Mouse (Mus musculus): ENCODE results near the gene Ice2. TPM values are rescaled to one million over a fixed set of nuclear protein-coding genes. Genes with fewer than 3 reads are reported as not detected.

Gene Ice2
- polyA plus RNA-seq, 1 experiment from 2014 or later, result 12.8 TPM

DNA sequence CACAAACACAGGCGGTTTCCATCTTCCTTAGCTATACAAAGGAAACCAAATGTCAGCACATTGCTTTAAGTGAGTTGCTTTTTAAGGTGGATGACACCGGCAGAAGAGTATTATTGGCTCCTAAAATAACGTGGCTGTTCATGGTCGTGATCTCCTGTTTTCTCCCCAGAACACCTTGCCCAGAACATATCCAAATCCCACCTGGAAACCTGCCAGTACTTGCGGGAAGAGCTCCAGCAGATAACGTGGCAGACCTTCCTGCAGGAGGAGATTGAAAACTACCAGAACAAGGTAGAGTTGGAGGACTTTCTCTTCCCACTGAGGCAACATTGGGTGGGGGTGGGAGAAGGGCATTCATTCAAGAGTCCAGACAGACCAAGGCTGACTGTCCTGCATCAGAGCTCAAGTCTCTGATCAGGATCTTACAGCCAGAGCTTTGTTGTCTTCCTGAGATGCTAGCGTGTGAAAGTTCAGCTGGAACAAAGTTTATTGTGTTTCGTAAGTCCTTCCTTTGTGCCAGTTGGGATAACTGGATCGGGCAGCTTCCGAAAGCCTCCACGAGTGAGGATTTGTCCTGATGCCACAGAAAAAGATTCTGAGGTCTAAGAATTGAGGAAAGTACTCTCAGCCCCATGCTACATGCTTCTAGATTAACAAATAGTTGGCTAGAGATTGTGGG is 26.5 kb upstream of the Ice2 start:
- Histone ChIP-seq H3K9ac (ENCODE audit: low read depth, low read length) (no peak overlapping the region), H3K4me1 (ENCODE audit: control insufficient read depth, insufficient read depth, low read length) (no peaks in the 10 kb centered on the region), H3K36me3 (ENCODE audit: control insufficient read depth, insufficient read depth, low read length) (no peaks in the 10 kb centered on the region), H3K27me3 (replicated peaks; ENCODE audit: control insufficient read depth, insufficient read depth, low read length) (no peaks in the 10 kb centered on the region), H3K27ac (ENCODE audit: low read length) (no peak overlapping the region), H3K4me3 (ENCODE audit: low read length) (no peak overlapping the region), H3K4me2 (ENCODE audit: low read depth, low read length) (no peak overlapping the region), H3K9me3 (ENCODE audit: control insufficient read depth, low read length) (no peaks in the 10 kb centered on the region)
- ATAC-seq, result no peak
- WGBS, result 78% methylated on average over 11 of the region's 11 CpGs

DNA sequence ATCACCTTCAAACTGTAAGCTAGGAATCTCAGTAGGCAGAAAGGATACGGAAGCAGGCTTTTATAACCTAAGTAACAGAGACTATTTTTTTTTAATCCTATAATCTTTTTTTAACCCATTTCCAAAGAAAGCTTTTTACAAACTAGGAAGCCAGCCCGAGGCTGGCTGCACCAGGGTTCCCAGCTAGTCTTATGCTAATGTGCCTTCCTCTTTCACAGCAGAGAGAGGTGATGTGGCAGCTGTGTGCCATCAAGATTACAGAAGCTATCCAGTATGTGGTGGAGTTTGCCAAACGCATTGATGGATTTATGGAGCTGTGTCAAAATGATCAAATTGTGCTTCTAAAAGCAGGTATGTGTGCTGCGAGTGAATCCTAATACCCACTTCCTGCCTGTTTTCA is 24.8 kb upstream of the Ice2 start:
- ATAC-seq, result no peak

GRCm38 (mm10) chr9:69376982-69377653 is 20.6 kb upstream of the Ice2 start:
- Histone ChIP-seq H3K4me1 (ENCODE audit: control insufficient read depth, insufficient read depth, low read length) (no peaks in the 10 kb centered on the region), H3K4me2 (ENCODE audit: low read depth, low read length) (no peak overlapping the region), H3K36me3 (ENCODE audit: control insufficient read depth, insufficient read depth, low read length) (no peaks in the 10 kb centered on the region), H3K27ac (ENCODE audit: low read length) (no peak overlapping the region), H3K27me3 (replicated peaks; ENCODE audit: control insufficient read depth, insufficient read depth, low read length) (no peaks in the 10 kb centered on the region), H3K9me3 (ENCODE audit: control insufficient read depth, low read length) (no peaks in the 10 kb centered on the region), H3K4me3 (ENCODE audit: low read length) (no peak overlapping the region), H3K9ac (ENCODE audit: low read depth, low read length) (no peak overlapping the region)
- 87% methylated on average over 4 of the region's 4 CpGs for WGBS
- ATAC-seq, result no peak

More for the DNA sequence above, 24.8 kb upstream of the Ice2 start:
- no peaks in the 10 kb centered on the region for H3K27me3 ChIP-seq (replicated peaks; ENCODE audit: control insufficient read depth, insufficient read depth, low read length)
- no peak overlapping the region for H3K27ac ChIP-seq (ENCODE audit: low read length)
- H3K4me3 ChIP-seq (ENCODE audit: low read length), result no peak overlapping the region
- no peak overlapping the region for H3K4me2 ChIP-seq (ENCODE audit: low read depth, low read length)
- H3K4me1 ChIP-seq (ENCODE audit: control insufficient read depth, insufficient read depth, low read length), result no peaks in the 10 kb centered on the region
- H3K9ac ChIP-seq (ENCODE audit: low read depth, low read length), result no peak overlapping the region
- 52% methylated on average over 4 of the region's 4 CpGs for WGBS
- no peaks in the 10 kb centered on the region for H3K36me3 ChIP-seq (ENCODE audit: control insufficient read depth, insufficient read depth, low read length)
- H3K9me3 ChIP-seq (ENCODE audit: control insufficient read depth, low read length), result no peaks in the 10 kb centered on the region

DNA sequence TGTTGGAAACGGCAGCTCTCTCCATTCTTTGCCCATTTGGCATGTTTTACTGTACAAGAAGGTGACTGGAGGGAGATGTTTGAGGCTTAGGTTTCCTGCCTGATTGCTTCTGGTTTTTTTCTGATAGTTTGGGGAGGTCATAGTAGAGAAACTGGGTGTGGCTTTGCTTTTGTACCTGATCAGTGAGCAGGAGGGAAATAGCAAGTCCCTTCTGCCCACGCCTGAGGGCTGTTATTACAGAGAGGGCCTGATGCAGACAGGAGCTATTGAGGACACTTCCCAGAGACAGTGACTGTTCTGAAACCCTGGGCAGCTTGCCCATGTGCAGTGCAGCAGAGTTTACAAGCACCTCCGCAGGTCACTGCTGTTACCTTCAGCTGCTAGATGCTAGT is 20.1 kb upstream of the Ice2 start:
- no peaks in the 10 kb centered on the region for H3K4me1 ChIP-seq (ENCODE audit: control insufficient read depth, insufficient read depth, low read length)
- H3K9ac ChIP-seq (ENCODE audit: low read depth, low read length), result no peak overlapping the region
- H3K4me3 ChIP-seq (ENCODE audit: low read length), result no peak overlapping the region
- H3K36me3 ChIP-seq (ENCODE audit: control insufficient read depth, insufficient read depth, low read length), result no peaks in the 10 kb centered on the region
- no peak overlapping the region for H3K27ac ChIP-seq (ENCODE audit: low read length)
- WGBS, result 81% methylated on average over 3 of the region's 3 CpGs
- ATAC-seq, result no peak
- H3K9me3 ChIP-seq (ENCODE audit: control insufficient read depth, low read length), result no peaks in the 10 kb centered on the region
- H3K4me2 ChIP-seq (ENCODE audit: low read depth, low read length), result no peak overlapping the region
- H3K27me3 ChIP-seq (replicated peaks; ENCODE audit: control insufficient read depth, insufficient read depth, low read length), result no peaks in the 10 kb centered on the region

DNA sequence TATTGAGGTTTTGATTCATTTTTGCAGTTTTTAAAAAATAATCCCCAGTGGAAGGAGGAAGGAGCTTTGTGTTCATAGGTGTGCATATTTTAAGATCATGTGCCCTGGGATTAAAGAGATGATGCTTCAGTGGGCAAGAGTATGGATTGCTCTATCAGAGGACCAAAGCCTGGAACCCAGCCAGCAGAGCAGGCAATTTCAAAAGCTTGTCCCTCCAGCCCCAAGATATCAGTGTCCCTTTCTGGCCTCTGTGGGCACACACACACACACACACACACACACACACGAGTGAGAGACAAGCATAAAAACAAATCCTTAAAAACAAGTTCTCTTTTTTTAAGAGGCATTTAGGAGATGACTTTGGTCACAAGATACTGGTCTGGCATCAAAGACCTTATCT is 17.2 kb upstream of the Ice2 start:
- ATAC-seq, result no peak
- no peak overlapping the region for H3K27ac ChIP-seq (ENCODE audit: low read length)
- 59% methylated on average over 1 of the region's 1 CpGs for WGBS
- no peaks in the 10 kb centered on the region for H3K36me3 ChIP-seq (ENCODE audit: control insufficient read depth, insufficient read depth, low read length)
- no peak overlapping the region for H3K4me2 ChIP-seq (ENCODE audit: low read depth, low read length)
- H3K9me3 ChIP-seq (ENCODE audit: control insufficient read depth, low read length), result no peaks in the 10 kb centered on the region
- no peak overlapping the region for H3K9ac ChIP-seq (ENCODE audit: low read depth, low read length)
- no peaks in the 10 kb centered on the region for H3K27me3 ChIP-seq (replicated peaks; ENCODE audit: control insufficient read depth, insufficient read depth, low read length)
- H3K4me3 ChIP-seq (ENCODE audit: low read length), result no peak overlapping the region
- H3K4me1 ChIP-seq (ENCODE audit: control insufficient read depth, insufficient read depth, low read length), result 0 out of 2 replicates have a peak, but pooled peaks cover 3% of the 10 kb centered on the region

GRCm38 (mm10) chr9:69381741-69382140 is 16.0 kb upstream of the Ice2 start:
- 0 out of 2 replicates have a peak, but pooled peaks cover 3% of the 10 kb centered on the region for H3K4me1 ChIP-seq (ENCODE audit: control insufficient read depth, insufficient read depth, low read length)
- no peaks in the 10 kb centered on the region for H3K27me3 ChIP-seq (replicated peaks; ENCODE audit: control insufficient read depth, insufficient read depth, low read length)
- H3K4me3 ChIP-seq (ENCODE audit: low read length), result no peak overlapping the region
- no peak overlapping the region for H3K9ac ChIP-seq (ENCODE audit: low read depth, low read length)
- no peak overlapping the region for H3K4me2 ChIP-seq (ENCODE audit: low read depth, low read length)
- no peaks in the 10 kb centered on the region for H3K9me3 ChIP-seq (ENCODE audit: control insufficient read depth, low read length)
- no peak overlapping the region for H3K27ac ChIP-seq (ENCODE audit: low read length)
- no peak for ATAC-seq
- WGBS, result 66% methylated on average over 7 of the region's 7 CpGs
- no peaks in the 10 kb centered on the region for H3K36me3 ChIP-seq (ENCODE audit: control insufficient read depth, insufficient read depth, low read length)

DNA sequence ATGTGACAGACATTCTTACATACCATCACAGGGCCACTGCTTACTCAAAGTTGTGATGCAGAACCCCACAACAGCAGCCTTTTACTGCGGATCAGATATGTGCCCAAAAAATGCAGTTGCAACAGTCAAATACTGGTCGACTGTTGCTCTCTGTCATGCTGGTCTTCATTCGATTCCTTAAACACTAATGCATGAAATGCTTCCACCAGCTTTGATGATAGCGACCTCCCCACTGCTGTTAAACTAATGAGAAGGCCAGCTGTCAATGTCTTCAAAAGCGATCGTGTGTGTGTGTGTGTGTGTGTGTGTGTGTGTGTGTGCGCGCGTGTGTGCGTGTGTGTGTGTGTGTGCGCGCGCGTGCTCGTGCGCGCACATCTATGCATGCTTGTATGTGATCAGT is 13.2 kb upstream of the Ice2 start:
- no peak overlapping the region for H3K4me3 ChIP-seq (ENCODE audit: low read length)
- no peaks in the 10 kb centered on the region for H3K27me3 ChIP-seq (replicated peaks; ENCODE audit: control insufficient read depth, insufficient read depth, low read length)
- no peak overlapping the region for H3K9ac ChIP-seq (ENCODE audit: low read depth, low read length)
- H3K36me3 ChIP-seq (ENCODE audit: control insufficient read depth, insufficient read depth, low read length), result no peaks in the 10 kb centered on the region
- WGBS, result 88% methylated on average over 17 of the region's 17 CpGs
- no peak for ATAC-seq
- H3K4me1 ChIP-seq (ENCODE audit: control insufficient read depth, insufficient read depth, low read length), result 0 out of 2 replicates have a peak, but pooled peaks cover 3% of the 10 kb centered on the region
- H3K27ac ChIP-seq (ENCODE audit: low read length), result no peak overlapping the region
- H3K9me3 ChIP-seq (ENCODE audit: control insufficient read depth, low read length), result no peaks in the 10 kb centered on the region
- H3K4me2 ChIP-seq (ENCODE audit: low read depth, low read length), result no peak overlapping the region

GRCm38 (mm10) chr9:69384905-69385304 is 12.8 kb upstream of the Ice2 start:
- no peak overlapping the region for H3K27ac ChIP-seq (ENCODE audit: low read length)
- WGBS, result 54% methylated on average over 1 of the region's 1 CpGs

DNA sequence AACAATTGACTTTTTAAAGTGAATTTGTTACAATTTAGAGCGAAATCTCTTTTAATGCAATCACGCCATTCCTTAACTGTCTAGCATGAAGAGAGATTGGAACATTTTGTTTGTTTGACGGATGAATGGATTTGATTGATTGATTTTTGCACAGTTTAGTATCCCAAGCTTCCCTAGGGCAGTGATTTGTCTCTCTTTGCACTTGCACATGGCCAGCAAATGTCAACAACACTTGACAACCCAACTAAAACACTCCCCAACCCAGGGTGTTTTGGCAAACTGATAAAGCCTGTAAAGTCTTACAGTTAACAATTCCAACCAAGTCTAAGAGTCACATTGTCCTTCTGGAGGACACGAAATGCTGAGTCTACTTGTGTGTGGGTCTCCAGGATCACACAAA is 10.4 kb upstream of the Ice2 start:
- H3K36me3 ChIP-seq (ENCODE audit: control insufficient read depth, insufficient read depth, low read length), result no peaks in the 10 kb centered on the region
- no peak overlapping the region for H3K27ac ChIP-seq (ENCODE audit: low read length)
- no peak overlapping the region for H3K4me3 ChIP-seq (ENCODE audit: low read length)
- ATAC-seq, result no peak
- H3K27me3 ChIP-seq (replicated peaks; ENCODE audit: control insufficient read depth, insufficient read depth, low read length), result no peaks in the 10 kb centered on the region
- H3K4me1 ChIP-seq (ENCODE audit: control insufficient read depth, insufficient read depth, low read length), result 0 out of 2 replicates have a peak, but pooled peaks cover 3% of the 10 kb centered on the region
- H3K4me2 ChIP-seq (ENCODE audit: low read depth, low read length), result no peak overlapping the region
- 67% methylated on average over 4 of the region's 4 CpGs for WGBS
- H3K9ac ChIP-seq (ENCODE audit: low read depth, low read length), result no peak overlapping the region
- H3K9me3 ChIP-seq (ENCODE audit: control insufficient read depth, low read length), result no peaks in the 10 kb centered on the region

More at GRCm38 (mm10) chr9:69384905-69385304, 12.8 kb upstream of the Ice2 start:
- H3K4me3 ChIP-seq (ENCODE audit: low read length), result no peak overlapping the region
- no peak overlapping the region for H3K9ac ChIP-seq (ENCODE audit: low read depth, low read length)
- H3K4me2 ChIP-seq (ENCODE audit: low read depth, low read length), result no peak overlapping the region
- no peaks in the 10 kb centered on the region for H3K9me3 ChIP-seq (ENCODE audit: control insufficient read depth, low read length)
- no peaks in the 10 kb centered on the region for H3K36me3 ChIP-seq (ENCODE audit: control insufficient read depth, insufficient read depth, low read length)
- 0 out of 2 replicates have a peak, but pooled peaks cover 3% of the 10 kb centered on the region for H3K4me1 ChIP-seq (ENCODE audit: control insufficient read depth, insufficient read depth, low read length)
- H3K27me3 ChIP-seq (replicated peaks; ENCODE audit: control insufficient read depth, insufficient read depth, low read length), result no peaks in the 10 kb centered on the region
- ATAC-seq, result no peak
